Mouse (Mus musculus) testis, postnatal 14 days (tissue): ENCODE data around the gene Gsdma2.
"Not testable (repeated sequence)": the region's sequence is repeated elsewhere in the genome, so short reads cannot be mapped to it uniquely, and the experiment has no call there.

Experiments used
- DNase-seq: peaks from one replicate; pipeline ENCODE4 v3.0.0; 2021; ENCODE audit warnings: low spot score

Gene Gsdma2

GRCm38 (mm10) chr11:98646459-98646858, at the start of gene Gsdma2:
Gsdma2 (plus strand) TSS chr11:98646759.
- DNase-seq, result no peak

- peak; percentile 79 for DNase-seq
These were observed 49.2 kb upstream of the Gsdma2 start for GRCm38 (mm10) chr11:98597363-98597762.

DNA sequence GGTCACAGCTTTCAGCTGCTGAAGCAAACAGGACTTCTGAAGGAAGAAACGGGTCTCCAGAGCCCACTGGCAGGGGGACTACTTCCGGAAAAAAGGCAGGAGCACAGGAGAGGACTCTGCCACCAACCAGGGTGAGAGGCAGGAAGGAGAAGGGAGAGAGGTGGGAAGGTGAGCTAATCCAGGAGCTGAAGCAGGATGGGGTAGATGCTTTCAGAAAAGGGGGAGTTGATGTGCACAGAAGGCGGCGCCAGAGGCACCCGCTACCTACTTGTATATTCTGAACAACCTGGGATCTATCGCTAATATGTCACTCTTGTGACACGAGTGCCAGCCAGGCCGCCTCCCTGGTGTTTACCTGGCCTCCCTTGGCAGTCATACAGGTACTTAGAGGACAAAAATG, 48.6 kb upstream of the Gsdma2 start, which contains the start of gene Lrrc3c:
Lrrc3c (plus strand) TSS at position 301 of the 400 bp plus-strand sequence.
- peak; percentile 3 for DNase-seq

DNA sequence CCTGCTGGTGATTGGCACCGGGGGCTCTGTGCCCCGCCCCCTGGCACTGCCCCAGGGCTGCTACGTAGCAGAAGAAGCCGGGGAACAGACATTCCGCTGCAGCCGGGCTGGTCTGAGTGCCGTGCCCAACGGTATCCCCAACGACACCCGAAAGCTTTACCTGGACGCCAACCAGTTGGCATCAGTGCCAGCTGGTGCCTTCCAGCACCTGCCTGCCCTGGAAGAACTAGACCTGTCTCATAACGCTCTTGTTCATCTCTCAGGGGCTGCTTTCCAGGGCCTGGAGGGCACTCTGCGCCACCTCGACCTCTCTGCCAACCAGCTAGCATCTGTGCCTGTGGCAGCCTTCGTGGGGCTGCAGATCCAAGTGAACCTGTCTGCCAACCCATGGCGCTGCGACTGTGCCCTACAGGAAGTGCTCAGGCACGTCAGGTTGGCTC, 47.7 kb upstream of the Gsdma2 start:
- no peak for DNase-seq

- peak; percentile 6 for DNase-seq
These were observed 47.3 kb upstream of the Gsdma2 start for GRCm38 (mm10) chr11:98599291-98599690.

- peak; percentile 77 for DNase-seq
These were observed 44.4 kb upstream of the Gsdma2 start for GRCm38 (mm10) chr11:98602090-98602690.

DNA sequence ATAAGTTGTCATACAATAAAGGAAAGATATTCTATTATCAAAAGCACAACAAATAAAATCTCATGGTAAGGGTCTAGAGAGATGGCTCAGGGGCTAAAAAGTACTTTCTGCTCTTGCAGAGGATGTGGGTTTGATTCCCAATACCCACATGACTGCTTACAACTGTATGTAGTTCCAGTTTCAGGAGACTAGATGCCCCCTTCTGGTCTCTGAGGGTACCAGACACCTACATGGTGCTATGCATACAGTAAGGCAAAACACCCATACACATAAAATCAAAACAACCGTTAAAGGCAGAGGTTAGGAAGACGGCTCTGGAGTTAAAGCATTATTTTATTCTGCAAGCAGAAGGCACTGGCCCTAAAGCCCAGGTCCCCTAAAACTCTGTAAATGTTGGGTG, 42.6 kb upstream of the Gsdma2 start:
- DNase-seq, result no peak

GRCm38 (mm10) chr11:98604911-98605310, 41.6 kb upstream of the Gsdma2 start:
- peak; percentile 8 for DNase-seq

DNA sequence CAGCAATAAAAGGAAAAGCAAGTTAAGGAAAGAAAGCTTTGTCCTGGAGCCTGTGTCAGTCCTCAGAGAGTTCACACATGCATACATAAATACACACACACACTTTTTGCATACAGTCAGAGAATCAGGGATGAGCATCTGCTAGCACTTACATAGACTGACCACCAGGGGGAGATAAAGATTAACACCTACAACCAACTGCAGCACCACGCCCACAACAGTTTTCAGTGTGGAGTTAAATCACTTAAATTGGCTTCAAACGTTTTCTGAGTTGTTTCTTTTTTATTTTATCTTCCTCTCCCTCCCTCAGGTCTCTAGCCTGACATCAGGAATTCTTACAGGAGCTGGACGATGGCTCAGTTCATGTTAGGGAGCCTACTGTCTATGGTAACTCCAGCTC, 39.8 kb upstream of the Gsdma2 start:
- peak; percentile 43 for DNase-seq

DNA sequence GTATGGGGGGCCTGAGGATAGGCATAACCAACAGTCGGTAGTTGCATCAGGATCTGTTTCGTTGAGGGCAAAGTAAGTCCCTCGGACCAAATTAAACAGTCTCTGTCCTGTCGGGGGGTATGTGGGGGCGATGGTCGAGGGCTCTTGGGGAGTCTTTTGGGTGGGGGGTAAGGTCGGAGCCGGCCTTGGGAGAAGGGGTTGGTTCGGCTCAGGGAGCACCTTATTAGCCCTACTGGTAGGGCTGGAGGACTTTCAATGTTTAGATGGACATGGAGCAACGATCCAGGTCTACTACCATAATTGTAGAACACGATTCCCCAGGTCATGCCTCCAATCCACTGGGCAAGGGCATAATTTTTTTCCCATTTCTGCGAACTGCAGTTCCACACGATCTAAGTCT, 25.8 kb upstream of the Gsdma2 start:
- no peak for DNase-seq

DNA sequence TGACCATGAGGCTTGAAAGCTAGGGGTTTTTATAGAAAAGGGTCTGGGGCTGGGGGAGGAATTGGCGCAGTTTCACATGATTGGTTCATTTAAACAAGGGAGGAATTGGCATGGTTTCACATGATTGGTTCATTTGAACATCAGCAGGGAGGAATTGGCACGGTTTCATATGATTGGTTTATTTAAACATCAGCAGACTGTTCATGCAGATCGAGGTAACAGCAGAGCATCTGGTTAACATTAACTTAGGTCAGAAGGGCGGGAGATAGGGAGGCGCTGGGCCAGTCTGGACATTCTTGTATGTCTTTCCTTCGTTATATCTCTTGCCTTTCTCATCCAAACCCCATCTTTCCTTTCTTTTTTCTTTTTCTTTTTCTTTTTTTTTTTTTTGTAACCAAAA, 22.6 kb upstream of the Gsdma2 start:
- not testable (repeated sequence) for DNase-seq

GRCm38 (mm10) chr11:98624381-98624780, 22.2 kb upstream of the Gsdma2 start:
- DNase-seq, result not testable (repeated sequence)

DNA sequence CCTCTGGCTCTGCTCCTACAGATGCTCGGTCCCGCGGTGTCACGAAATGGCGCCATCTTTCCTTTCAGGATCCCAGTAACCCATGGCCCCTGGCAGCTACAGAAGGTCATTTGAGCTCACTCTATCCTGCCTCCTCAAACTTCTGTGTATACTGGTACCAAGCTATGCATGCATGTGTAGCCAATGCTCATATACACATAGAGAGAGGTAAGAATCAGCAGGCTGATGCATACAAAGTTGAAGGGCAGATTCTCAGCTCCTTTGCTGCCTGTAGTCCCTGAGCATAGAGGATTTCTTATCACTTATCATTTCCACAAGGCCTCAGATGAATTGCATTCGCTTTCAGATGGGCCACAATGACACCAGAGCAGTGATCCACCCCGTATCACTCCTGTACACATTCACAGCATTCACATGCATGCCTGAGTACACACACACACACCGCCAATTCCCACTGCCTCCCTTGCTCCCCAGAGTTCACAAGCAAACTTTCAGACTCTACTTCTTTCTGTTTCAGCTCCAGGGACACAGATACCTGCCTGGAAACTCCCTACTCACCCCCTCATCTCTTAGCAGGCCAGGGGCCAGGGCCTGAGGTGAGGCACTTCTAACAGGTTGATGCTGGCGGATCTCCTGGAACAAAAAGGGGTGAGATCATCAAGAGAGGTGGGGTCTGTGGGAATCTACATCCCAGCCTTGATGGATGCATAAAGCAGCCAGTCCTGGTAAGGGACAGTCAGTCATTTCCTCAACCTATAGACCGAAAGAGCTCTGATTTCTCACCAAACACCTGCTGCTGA, 20.7 kb upstream of the Gsdma2 start, which contains the start of the genes Gm12355 and Gsdma3:
Gm12355 (minus strand) TSS at position 51 of the 800 bp plus-strand sequence.
Gsdma3 (plus strand) TSS at position 750 of the 800 bp plus-strand sequence.
- no peak for DNase-seq

GRCm38 (mm10) chr11:98628706-98629105, 17.9 kb upstream of the Gsdma2 start:
- no peak for DNase-seq

GRCm38 (mm10) chr11:98630646-98631045, 15.9 kb upstream of the Gsdma2 start:
- no peak for DNase-seq

DNA sequence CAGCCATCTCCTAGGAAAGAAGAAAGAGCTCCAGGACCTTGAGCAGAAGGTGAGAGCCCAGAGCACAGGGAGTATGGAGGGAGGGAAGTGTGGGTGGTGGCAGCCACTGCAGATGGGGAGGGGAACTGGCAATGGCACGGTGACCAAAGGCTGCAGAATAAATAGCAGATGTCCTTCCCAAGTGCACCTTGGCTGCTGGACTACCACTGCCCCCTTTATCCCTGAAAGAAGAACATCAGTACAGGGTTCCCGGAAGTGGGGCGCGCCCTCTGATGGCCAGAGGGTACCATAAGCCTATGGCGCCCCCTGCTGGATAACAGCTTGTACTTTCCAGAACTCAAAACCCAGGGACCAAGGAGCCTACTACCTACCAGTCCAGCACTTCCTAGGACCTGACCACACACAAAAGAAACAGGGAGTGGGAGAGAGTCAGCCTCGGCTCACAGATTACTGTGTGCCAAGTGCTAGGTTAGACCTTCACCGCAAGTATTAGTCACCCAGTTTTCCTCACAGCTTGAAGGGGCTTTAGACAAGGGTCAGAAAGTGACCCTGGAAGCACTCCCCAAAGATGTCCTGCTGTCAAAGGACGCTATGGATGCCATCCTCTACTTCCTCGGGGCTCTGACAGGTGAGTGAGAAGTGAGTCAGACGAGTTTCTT, 11.1 kb upstream of the Gsdma2 start:
- peak; percentile 49 for DNase-seq

GRCm38 (mm10) chr11:98637501-98637900, 9.1 kb upstream of the Gsdma2 start:
- no peak for DNase-seq

GRCm38 (mm10) chr11:98640091-98640490, 6.5 kb upstream of the Gsdma2 start:
- DNase-seq, result no peak

GRCm38 (mm10) chr11:98644757-98645156, 1.8 kb upstream of the Gsdma2 start:
- DNase-seq, result no peak

- no peak for DNase-seq
These were observed 613 bp upstream of the Gsdma2 start for GRCm38 (mm10) chr11:98645946-98646345.

DNA sequence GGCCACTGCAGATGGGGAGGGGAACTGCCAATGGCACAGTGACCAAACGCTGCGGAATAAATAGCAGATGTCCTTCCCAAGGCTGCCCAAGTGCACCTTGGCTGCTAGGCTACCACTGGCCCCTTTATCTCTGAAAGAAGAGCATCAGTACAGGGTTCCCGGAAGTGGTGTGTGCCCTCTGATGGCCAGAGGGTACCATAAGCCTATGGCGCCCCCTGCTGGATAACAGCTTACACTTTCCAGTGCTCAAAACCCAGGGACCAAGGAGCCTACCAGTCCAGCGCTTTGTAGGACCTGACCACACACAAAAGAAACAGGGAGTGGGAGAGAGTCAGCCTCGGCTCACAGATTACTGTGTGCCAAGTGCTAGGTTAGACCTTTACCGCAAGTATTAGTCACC, 8.5 kb downstream of the Gsdma2 start:
- peak; percentile 68 for DNase-seq

GRCm38 (mm10) chr11:98660517-98660916, 14.0 kb downstream of the Gsdma2 start:
- DNase-seq, result no peak

- DNase-seq, result no peak
These were observed 17.5 kb downstream of the Gsdma2 start, which contains the start of gene Gsdma for GRCm38 (mm10) chr11:98664091-98664490. Gsdma (plus strand) TSS chr11:98664351.
